ENCODE assay signal across 33 mouse cellular contexts in the genomic region with DNA sequence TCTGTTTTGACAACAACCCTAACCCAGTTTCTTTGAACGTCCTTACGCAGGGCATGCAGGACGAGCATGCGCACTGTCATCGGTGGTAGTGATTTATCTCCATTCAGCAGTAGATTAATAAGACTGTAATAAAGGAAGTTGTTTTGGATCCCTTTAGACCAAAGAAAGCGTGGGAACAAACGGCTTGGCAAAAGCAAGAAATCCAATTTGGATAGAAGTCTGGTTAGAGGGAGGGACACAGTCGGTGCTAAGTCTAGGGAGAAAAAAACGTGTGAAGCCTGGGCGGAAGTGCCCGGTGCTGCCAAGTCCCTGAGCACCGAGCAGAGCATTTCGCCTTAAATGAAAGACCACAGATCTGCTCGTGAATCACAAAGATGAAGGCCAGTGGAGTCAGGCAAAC. TPM values are rescaled to one million over a fixed set of nuclear protein-coding genes. Genes with fewer than 3 reads are reported as not detected.
DNase-seq lines count a peak whose midpoint lies in the region; ATAC-seq and TF ChIP-seq lines count a peak whose summit lies in the region.
"Had no signal": no experiment of that assay in that cellular context is flagged by ENCODE, and none has a peak within 500 bp of the region (broad histone marks: within the 10 kb centered on the region; RNA-seq: fewer than 3 reads in every experiment).

No protein-coding gene starts in this region.

- intact Hi-C loops in left cerebral cortex, postnatal 10 days (cut with DNase I) = no loop called here

- no peak for ATAC-seq in granulocyte monocyte progenitor cell, adult 5-6 weeks (replicated peaks; ENCODE audit: poor library complexity, severe bottlenecking)
- ATAC-seq: intestine, postnatal 0 days; Patski had no signal

- no peaks in the 10 kb centered on the region for H3K27me3 ChIP-seq in testis, adult 2 months (ENCODE audit: control insufficient read depth, insufficient read depth, low read length)
- H3K27me3 ChIP-seq: hindbrain, embryonic 13.5 days; limb, embryonic 12.5 days; liver, embryonic 15.5 days; stomach, embryonic 15.5 days had no signal

- peak; percentile 12 to 53 for DNase-seq in frontal cortex, adult 2 months (ENCODE audit: extremely low spot score in 1 of 2, low spot score in 1 of 2)
- no peak for DNase-seq in frontal cortex, postnatal 14 days (ENCODE audit: low spot score in 2 of 2)
- DNase-seq in left cerebral cortex, adult 11 months (ENCODE audit: low spot score) = peak; percentile 5
- no peak for DNase-seq in left cerebral cortex, postnatal 10 days (ENCODE audit: extremely low spot score in 1 of 2, low spot score in 2 of 2)
- no peak for DNase-seq in testis, postnatal 10 days (ENCODE audit: low spot score)
- peak; percentile 18 to 26 for DNase-seq in right cerebral cortex, postnatal 36 days (ENCODE audit: low spot score in 2 of 2)
- DNase-seq: adrenal gland, postnatal 25 days; cerebellum, adult 2 months; cerebellum, postnatal 14 days; gastrocnemius, postnatal 14 days; heart, adult 18-20 months; heart, postnatal 4 days; kidney, adult 9 months; kidney, postnatal 10 days; lung, embryonic 14.5 days; lung, postnatal 14 days; midbrain, embryonic 14.5 days; thymus, adult 2 months; thymus, postnatal 36 days had no signal

- peaks cover 2% of the 10 kb centered on the region; the same call in 1 of the 2 replicates for H3K4me1 ChIP-seq in testis, adult 2 months (ENCODE audit: control insufficient read depth, insufficient read depth, low read length)
- H3K4me1 ChIP-seq: limb, embryonic 12.5 days; liver, embryonic 15.5 days; stomach, embryonic 15.5 days had no signal

- no peak for TF ChIP-seq POLR2A in testis, adult 2 months (IDR thresholded peaks at IDR 0.05; ENCODE audit: control insufficient read depth, low read depth, low read length)

- H3K36me3 ChIP-seq in testis, adult 2 months (ENCODE audit: control insufficient read depth, insufficient read depth, low read length) = no peaks in the 10 kb centered on the region
- H3K36me3 ChIP-seq: hindbrain, embryonic 13.5 days; limb, embryonic 12.5 days; liver, embryonic 15.5 days; stomach, embryonic 15.5 days had no signal

- H3K27ac ChIP-seq in testis, adult 2 months (ENCODE audit: control insufficient read depth, insufficient read depth, low read depth, low read length) = no peak overlapping the region
- H3K27ac ChIP-seq: hindbrain, embryonic 13.5 days; limb, embryonic 12.5 days; liver, embryonic 15.5 days; stomach, embryonic 15.5 days had no signal

- TF ChIP-seq CTCF in testis, adult 2 months (IDR thresholded peaks at IDR 0.05; ENCODE audit: control insufficient read depth, insufficient read depth, insufficient replicate concordance, low read depth, low read length) = no peak

- peak overlapping the region; percentile 28 for H3K4me3 ChIP-seq in testis, adult 2 months (ENCODE audit: control insufficient read depth, low read depth, low read length)
- H3K4me3 ChIP-seq: erythroblast, embryonic 14.5 days; hindbrain, embryonic 13.5 days; limb, embryonic 12.5 days; liver, embryonic 15.5 days; stomach, embryonic 15.5 days had no signal

RNA-seq across cellular contexts. Expression of a gene that starts 57.4 kb away (rescaled TPM):
- 0.17 and 0.36 TPM in 2 replicates for polyA plus RNA-seq in frontal cortex, adult 2 months (2012; rRNA removed)
- total RNA-seq in left cerebral cortex, postnatal 10 days (2021) = under 1 TPM in 1 of 2 experiments, not detected in 1; 0.22 TPM
- polyA plus RNA-seq in testis, adult 2 months (2012; rRNA removed) = 0.06 TPM in 1 of 2 replicates, not detected in the other
- 0.21 and 0.26 TPM in 2 replicates for total RNA-seq in granulocyte monocyte progenitor cell, adult 5-6 weeks (2014; fragmentation: Nextera tagmentation)
- 0.26 TPM in 1 of 2 replicates, not detected in the other for total RNA-seq in granulocyte monocyte progenitor cell, adult 5-6 weeks (2017)
- total RNA-seq: adrenal gland, postnatal 25 days; gastrocnemius, postnatal 14 days; heart, adult 18-20 months; left cerebral cortex, adult 18-20 months; liver, adult 2 months; monocyte, adult 5-6 weeks had no signal
- polyA plus RNA-seq: cerebellum, adult 2 months; cortical plate, adult 2 months; large intestine, adult 2 months; liver, adult 2 months; thymus, adult 2 months had no signal

Comparison
In these comparisons a context has a peak if more than half of its experiments do, and no peak if none do; other contexts are left out.
1. DNase-seq: peak in frontal cortex, adult 2 months (2 of 2), left cerebral cortex, adult 11 months (single experiment) and right cerebral cortex, postnatal 36 days (2 of 2); none in frontal cortex, postnatal 14 days (0 of 2), left cerebral cortex, postnatal 10 days (0 of 2) and testis, postnatal 10 days (single experiment).